Mouse (Mus musculus): ENCODE data around the gene Cox6b1. TPM values are rescaled to one million over a fixed set of nuclear protein-coding genes. Genes with fewer than 3 reads are reported as not detected.
A peak's percentile ranks its signal among the peaks of the same experiment; 100 is the strongest.

Cox6b1 gene
- total and polyA plus RNA-seq, 3 experiments = 611 to 799 TPM; not detected in 1

- TF ChIP-seq BHLHE40 (IDR thresholded peaks at IDR 0.05; ENCODE audit: borderline replicate concordance, low read depth, low read length) (no peak), NELFE (IDR thresholded peaks at IDR 0.05; ENCODE audit: low read depth, low read length) (peak; percentile 43; the same call in 1 of the 2 replicates), HCFC1 (IDR thresholded peaks at IDR 0.05; ENCODE audit: low read depth, low read length) (no peak), USF1 (IDR thresholded peaks at IDR 0.05; ENCODE audit: low read depth, low read length) (no peak), ZMIZ1 (IDR thresholded peaks at IDR 0.05; ENCODE audit: low read depth, low read length) (no peak; the same call in 1 of the 2 replicates), MXI1 (IDR thresholded peaks at IDR 0.05; ENCODE audit: low read depth, low read length) (0 out of 2 replicates have a peak, but pooled peaks have one; percentile 23), CHD1 (IDR thresholded peaks at IDR 0.05; ENCODE audit: low read depth, low read length) (no peak), CTCF (IDR thresholded peaks at IDR 0.05 in 2 of 3, conservative IDR thresholded peaks at IDR 0.05 in 1 of 3; ENCODE audit: control insufficient read depth in 1 of 3, insufficient read depth in 1 of 3, low read depth in 2 of 3, low read length in 3 of 3, poor library complexity in 1 of 3, severe bottlenecking in 1 of 3) (no peak), ELF1 (IDR thresholded peaks at IDR 0.05; ENCODE audit: low read depth, low read length) (no peak), GABPA (IDR thresholded peaks at IDR 0.05; ENCODE audit: low read depth, low read length) (no peak), USF2 (IDR thresholded peaks at IDR 0.05; ENCODE audit: borderline replicate concordance in 1 of 2, insufficient read depth in 1 of 2, low read depth in 1 of 2, low read length in 2 of 2) (no peak), NRF1 (IDR thresholded peaks at IDR 0.05; ENCODE audit: insufficient read depth, low read depth, low read length, poor library complexity, severe bottlenecking) (no peak)
Measured at GRCm38 (mm10) chr7:30593579-30594509, 32.1 kb downstream of the Cox6b1 start (continued).

GRCm38 (mm10) chr7:30592772-30593423, 33.1 kb downstream of the Cox6b1 start:
- TF ChIP-seq NRF1 (IDR thresholded peaks at IDR 0.05; ENCODE audit: insufficient read depth, low read depth, low read length, poor library complexity, severe bottlenecking) = no peak
- TF ChIP-seq MYC (IDR thresholded peaks at IDR 0.05; ENCODE audit: low read depth, low read length) = peak; percentile 74
- peak; percentile 63; the same call in 1 of the 2 replicates for TF ChIP-seq CHD1 (IDR thresholded peaks at IDR 0.05; ENCODE audit: low read depth, low read length)
- TF ChIP-seq ZMIZ1 (IDR thresholded peaks at IDR 0.05; ENCODE audit: low read depth, low read length) = peak; percentile 55; the same call in 1 of the 2 replicates
- peak; percentile 49 for TF ChIP-seq NELFE (IDR thresholded peaks at IDR 0.05; ENCODE audit: low read depth, low read length)
- no peak for TF ChIP-seq MAZ (IDR thresholded peaks at IDR 0.05; ENCODE audit: low read depth, low read length)
- 0 out of 2 replicates have a peak, but pooled peaks have one; percentile 17 for TF ChIP-seq ELF1 (IDR thresholded peaks at IDR 0.05; ENCODE audit: low read depth, low read length)
- TF ChIP-seq TBP (IDR thresholded peaks at IDR 0.05; ENCODE audit: low read depth, low read length) = peak; percentile 73
- TF ChIP-seq HCFC1 (IDR thresholded peaks at IDR 0.05; ENCODE audit: low read depth, low read length) = peak; percentile 41; the same call in 1 of the 2 replicates
- peak in 1 of 2 experiments; percentile 73; a peak in 2 of 4 replicates for TF ChIP-seq POLR2A (IDR thresholded peaks at IDR 0.05; ENCODE audit: control insufficient read depth in 1 of 2, insufficient read depth in 1 of 2, low read depth in 1 of 2, low read length in 2 of 2, poor library complexity in 1 of 2)
- TF ChIP-seq MEF2A (IDR thresholded peaks at IDR 0.05; ENCODE audit: extremely low read depth, insufficient replicate concordance, low read depth, low read length, poor library complexity, severe bottlenecking) = no peak
- no peak for TF ChIP-seq SIN3A (IDR thresholded peaks at IDR 0.05; ENCODE audit: low read length)
- no peak for TF ChIP-seq TCF12 (IDR thresholded peaks at IDR 0.05; ENCODE audit: low read depth, low read length)
- no peaks in the 10 kb centered on the region for H3K27me3 ChIP-seq (ENCODE audit: control insufficient read depth in 1 of 2, insufficient read depth in 2 of 2, low read length in 2 of 2)
- peak overlapping the region; percentile 56 for H3K9ac ChIP-seq (ENCODE audit: control insufficient read depth, low read depth, low read length, poor library complexity, severe bottlenecking)
- peak overlapping the region; percentile 28 to 40 for H3K4me3 ChIP-seq (ENCODE audit: control insufficient read depth in 1 of 2, insufficient read depth in 1 of 2, low read depth in 2 of 2, low read length in 2 of 2)
- H3K36me3 ChIP-seq (ENCODE audit: control insufficient read depth in 1 of 2, insufficient read depth in 2 of 2, low read length in 2 of 2) = peaks cover 0 to 11% of the 10 kb centered on the region in 2 experiments; a peak in 2 of 4 replicates
- peaks cover 10 to 38% of the 10 kb centered on the region in 2 experiments; a peak in 3 of 4 replicates for H3K4me1 ChIP-seq (ENCODE audit: control insufficient read depth in 1 of 2, insufficient read depth in 2 of 2, low read length in 2 of 2)
- peaks cover 16% of the 10 kb centered on the region for H3K79me2 ChIP-seq (ENCODE audit: control insufficient read depth, insufficient read depth, low read length, poor library complexity)
- H3K9me3 ChIP-seq (replicated peaks; ENCODE audit: insufficient read depth, low read length) = no peaks in the 10 kb centered on the region
- peak; percentile 90 for DNase-seq (ENCODE audit: low read depth, low spot score)
- H3K27ac ChIP-seq (ENCODE audit: control insufficient read depth, low read depth, low read length) = peak overlapping the region; percentile 84
